Mouse (Mus musculus) thymus, adult 2 months (tissue): ENCODE results near the gene Lama5. TPM values are rescaled to one million over a fixed set of nuclear protein-coding genes. Genes with fewer than 3 reads are reported as not detected.
"Not testable (repeated sequence)": the region's sequence is repeated elsewhere in the genome, so short reads cannot be mapped to it uniquely, and the experiment has no call there.

ENCODE experiments used
- DNase-seq: peaks from one replicate; pipeline ENCODE4 v3.0.0; 2021
- H3K27ac ChIP-seq: fragments of 200-500 bp; 2 replicates; pipeline ENCODE4 v1.5.1; 2012; ENCODE audit warnings: low read length, control low read depth; ENCODE audit not compliant: control insufficient read depth, insufficient read depth
- H3K27me3 ChIP-seq: fragments of 200-500 bp; 2 replicates; pipeline ENCODE4 v1.6.1; 2012; ENCODE audit warnings: mild to moderate bottlenecking, low read length, moderate library complexity, mixed read lengths; ENCODE audit not compliant: control insufficient read depth, insufficient read depth
- H3K36me3 ChIP-seq: fragments of 200-500 bp; 2 replicates; pipeline ENCODE4 v1.6.1; 2012; ENCODE audit warnings: mild to moderate bottlenecking, low read length, moderate library complexity; ENCODE audit not compliant: control insufficient read depth, insufficient read depth
- H3K4me1 ChIP-seq: fragments of 200-500 bp; replicated peaks from 2 replicates; pipeline ENCODE4 v1.6.1; 2012; ENCODE audit warnings: low read length; ENCODE audit not compliant: control insufficient read depth, insufficient read depth
- H3K4me3 ChIP-seq: fragments of 200-500 bp; 2 replicates; pipeline ENCODE4 v1.5.1; 2012; ENCODE audit warnings: mild to moderate bottlenecking, low read length, control low read depth, moderate library complexity; ENCODE audit not compliant: control insufficient read depth, insufficient read depth
- CTCF ChIP-seq: fragments of 200-500 bp; IDR thresholded peaks from 2 replicates; pipeline ENCODE4 v1.5.1; 2012; ENCODE audit warnings: mild to moderate bottlenecking, control low read depth, low read length, moderate library complexity, borderline replicate concordance; ENCODE audit not compliant: control insufficient read depth, poor library complexity, insufficient read depth; ENCODE audit errors: extremely low read depth
- POLR2A ChIP-seq: fragments of 200-500 bp; IDR thresholded peaks from 2 replicates; pipeline ENCODE4 v1.6.1; 2012; ENCODE audit warnings: mild to moderate bottlenecking, low read length, control low read depth, moderate library complexity; ENCODE audit not compliant: control insufficient read depth, poor library complexity, insufficient read depth; ENCODE audit errors: extremely low read depth
- WGBS: fragments of 180-500 bp; shearing (Covaris S2); methylation state at CpG from one replicate; pipeline ENCODE4 v1.1.7; 2018; 5-methylcytosine and 5-hydroxymethylcytosine counted together
- polyA plus RNA-seq: library from polyadenylated mRNA; depleted of rRNA; stranded (reverse); fragments of >200 nt; gene quantifications from 2 replicates; pipeline ENCODE4 v1.2.3, GENCODE M21; 2012

Lama5 gene
- polyA plus RNA-seq, 1 experiment: 13.1 TPM

GRCm38 (mm10) chr2:180185686-180186085 lies 40.0 kb downstream of the Lama5 start:
- Histone ChIP-seq H3K27ac (no peak overlapping the region), H3K27me3 (no peaks in the 10 kb centered on the region), H3K36me3 (no peaks in the 10 kb centered on the region), H3K4me1 (no peaks in the 10 kb centered on the region), H3K4me3 (no peak overlapping the region)
- WGBS: 89% methylated on average over 14 of the region's 14 CpGs
- TF ChIP-seq CTCF (no peak), POLR2A (no peak)
- DNase-seq: no peak

- TF ChIP-seq POLR2A (no peak), CTCF (no peak)
- no peaks in the 10 kb centered on the region for H3K4me1 ChIP-seq
- H3K36me3 ChIP-seq: no peaks in the 10 kb centered on the region
- no peak overlapping the region for H3K4me3 ChIP-seq
- H3K27ac ChIP-seq: no peak overlapping the region
- H3K27me3 ChIP-seq: no peaks in the 10 kb centered on the region
- 87% methylated on average over 6 of the region's 6 CpGs for WGBS
- no peak for DNase-seq
Observed at GRCm38 (mm10) chr2:180184752-180185109, 40.9 kb downstream of the Lama5 start.

- Histone ChIP-seq H3K27me3 (no peaks in the 10 kb centered on the region), H3K4me3 (no peak overlapping the region), H3K4me1 (no peaks in the 10 kb centered on the region), H3K27ac (no peak overlapping the region), H3K36me3 (no peaks in the 10 kb centered on the region)
- WGBS: 97% methylated on average over 24 of the region's 24 CpGs
- no peak for TF ChIP-seq POLR2A
- no peak for TF ChIP-seq CTCF
- DNase-seq: no peak
Observed at GRCm38 (mm10) chr2:180184011-180184751, 41.5 kb downstream of the Lama5 start.

- no peak for TF ChIP-seq CTCF
- no peak for TF ChIP-seq POLR2A
- no peak overlapping the region for H3K4me3 ChIP-seq
- H3K36me3 ChIP-seq: peaks cover 9% of the 10 kb centered on the region
- H3K27me3 ChIP-seq: no peaks in the 10 kb centered on the region
- DNase-seq: no peak
- H3K27ac ChIP-seq: no peak overlapping the region
- no peaks in the 10 kb centered on the region for H3K4me1 ChIP-seq
- 91% methylated on average over 9 of the region's 9 CpGs for WGBS
Observed at GRCm38 (mm10) chr2:180181542-180181941, 44.1 kb downstream of the Lama5 start.

GRCm38 (mm10) chr2:180175725-180176124 lies 49.9 kb downstream of the Lama5 start:
- TF ChIP-seq POLR2A (no peak), CTCF (no peak)
- Histone ChIP-seq H3K36me3 (peaks cover 22% of the 10 kb centered on the region), H3K27ac (no peak overlapping the region), H3K4me1 (peaks cover 13% of the 10 kb centered on the region), H3K27me3 (no peaks in the 10 kb centered on the region), H3K4me3 (no peak overlapping the region)
- 98% methylated on average over 7 of the region's 7 CpGs for WGBS
- DNase-seq: no peak

- no peak for DNase-seq
- Histone ChIP-seq H3K36me3 (peaks cover 22% of the 10 kb centered on the region), H3K27ac (no peak overlapping the region), H3K4me1 (peaks cover 13% of the 10 kb centered on the region), H3K27me3 (no peaks in the 10 kb centered on the region), H3K4me3 (no peak overlapping the region)
- TF ChIP-seq CTCF: no peak
- TF ChIP-seq POLR2A: no peak
- 95% methylated on average over 5 of the region's 5 CpGs for WGBS
Observed at GRCm38 (mm10) chr2:180174121-180174520, 51.5 kb downstream of the Lama5 start.

GRCm38 (mm10) chr2:180173711-180174110 lies 51.9 kb downstream of the Lama5 start:
- 95% methylated on average over 8 of the region's 8 CpGs for WGBS
- 0 out of 2 replicates have a peak, but pooled peaks have one; percentile 13 for TF ChIP-seq CTCF
- H3K27me3 ChIP-seq, H3K4me3 ChIP-seq, H3K27ac ChIP-seq, DNase-seq: not testable (repeated sequence)
- Histone ChIP-seq H3K36me3 (peaks cover 22% of the 10 kb centered on the region), H3K4me1 (peaks cover 13% of the 10 kb centered on the region)
